Mouse (Mus musculus): ENCODE results near the gene Chid1.

DNA sequence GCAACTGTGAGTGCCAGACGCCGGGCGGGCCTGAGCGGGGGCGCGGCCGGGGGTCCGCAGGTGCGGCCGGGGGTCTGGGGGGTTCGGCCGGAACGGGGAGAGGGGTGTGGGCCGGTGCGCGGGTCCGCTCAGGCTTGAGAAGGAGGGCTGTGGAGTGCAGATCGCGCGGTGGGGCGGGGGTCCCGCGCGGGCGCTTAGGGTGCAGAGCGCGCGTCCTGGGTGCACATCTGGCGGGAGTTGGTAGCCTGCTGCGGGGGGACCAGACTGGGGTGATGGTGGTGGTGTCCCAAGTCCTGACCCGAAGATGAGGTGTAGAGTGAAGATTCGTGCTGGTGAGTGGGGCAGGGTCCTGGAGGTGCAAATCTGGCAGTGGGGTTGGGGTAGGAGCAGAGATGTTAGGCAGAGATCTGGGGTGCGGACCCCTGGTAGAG lies 22.8 kb upstream of the Chid1 start:
- no peak for TF ChIP-seq TAL1 (conservative IDR thresholded peaks at IDR 0.05; ENCODE audit: low read depth, low read length)
- TF ChIP-seq CTCF (IDR thresholded peaks at IDR 0.05; ENCODE audit: low read depth, low read length), result no peak
- no peak for TF ChIP-seq POLR2AphosphoS5 (IDR thresholded peaks at IDR 0.05; ENCODE audit: insufficient replicate concordance, low read depth, low read length)

Measured in G1E (cell line).